Comparison of ENCODE assay signal across 25 mouse cellular contexts in genomic region chr3:138544117-138544516, GRCm38 (mm10).
"Had no signal": no experiment of that assay in that cellular context is flagged by ENCODE, and none has a peak within 500 bp of the region (broad histone marks: within the 10 kb centered on the region; RNA-seq: fewer than 3 reads in every experiment).

No protein-coding gene starts in this region.

- H3K9ac ChIP-seq: heart, embryonic 13.5 days; heart, embryonic 15.5 days; hindbrain, embryonic 14.5 days; kidney, embryonic 15.5 days; limb, embryonic 13.5 days; limb, embryonic 15.5 days; liver, embryonic 12.5 days had no signal

- H3K27me3 ChIP-seq: heart, embryonic 13.5 days; heart, embryonic 15.5 days; kidney, embryonic 15.5 days; limb, embryonic 13.5 days; limb, embryonic 15.5 days; liver, embryonic 12.5 days had no signal

- H3K36me3 ChIP-seq: heart, embryonic 15.5 days had no signal

- DNase-seq: gastrocnemius, postnatal 14 days; gastrocnemius, postnatal 36 days; heart, adult 11 months; heart, adult 2 months; heart, postnatal 14 days; heart, postnatal 36 days; kidney, adult 11 months; kidney, adult 2 months; kidney, adult 9 months; kidney, postnatal 14 days; kidney, postnatal 36 days; layer of hippocampus, adult 9-11 months; layer of hippocampus, postnatal 36 days; left cerebral cortex, postnatal 4 days had no signal

- H3K27ac ChIP-seq: heart, adult 2 months; heart, embryonic 13.5 days; heart, embryonic 15.5 days; hindbrain, embryonic 14.5 days; hindbrain, postnatal 0 days; kidney, embryonic 15.5 days; kidney, postnatal 0 days; limb, embryonic 13.5 days; limb, embryonic 15.5 days; liver, embryonic 12.5 days had no signal

- H3K4me2 ChIP-seq: heart, embryonic 11.5 days; heart, embryonic 13.5 days; heart, embryonic 15.5 days; hindbrain, embryonic 14.5 days; kidney, embryonic 15.5 days; limb, embryonic 13.5 days; limb, embryonic 15.5 days; liver, embryonic 12.5 days had no signal

- H3K9me3 ChIP-seq: heart, embryonic 13.5 days; heart, embryonic 15.5 days; kidney, embryonic 15.5 days; limb, embryonic 13.5 days; limb, embryonic 15.5 days; liver, embryonic 12.5 days had no signal

- H3K4me3 ChIP-seq: heart, adult 2 months; heart, embryonic 13.5 days; heart, embryonic 15.5 days; kidney, embryonic 15.5 days; limb, embryonic 13.5 days; limb, embryonic 15.5 days; liver, embryonic 12.5 days had no signal

- ATAC-seq: hindbrain, postnatal 0 days; intestine, embryonic 16.5 days; liver, embryonic 12.5 days had no signal
